Mouse (Mus musculus): ENCODE data around the gene Podn.

- TF ChIP-seq CTCF (conservative IDR thresholded peaks at IDR 0.05; ENCODE audit: insufficient read depth, insufficient read length, low read depth, low read length): no peak
- no peak for TF ChIP-seq POLR2A (IDR thresholded peaks at IDR 0.05; ENCODE audit: low read depth, low read length)
Measured at GRCm38 (mm10) chr4:107980002-107980600, 116.1 kb downstream of the Podn start.
